Mouse (Mus musculus) adrenal gland, postnatal 36 days (tissue): ENCODE measurements around the gene Cdc42ep1. TPM values are rescaled to one million over a fixed set of nuclear protein-coding genes. Genes with fewer than 3 reads are reported as not detected.

Experiments
- DNase-seq, 2 experiments: peaks; one replicate each; pipeline ENCODE4 v3.0.0; 2021; ENCODE audit warnings: mixed read lengths in 1 of 2
- total RNA-seq, 2 experiments: library from RNA; stranded (reverse); gene quantifications; 2 replicates each; pipeline ENCODE4 v1.2.3; 2021

The Cdc42ep1 gene
- total RNA-seq, 2 experiments from 2014 or later = 36.8 to 52.6 TPM

GRCm38 (mm10) chr15:78848467-78848866 is 6.0 kb downstream of the Cdc42ep1 start:
- peak; percentile 87 for DNase-seq

- no peak for DNase-seq
Observed at GRCm38 (mm10) chr15:78849485-78849884, 7.1 kb downstream of the Cdc42ep1 start.

GRCm38 (mm10) chr15:78850059-78850824 is 7.8 kb downstream of the Cdc42ep1 start:
- no peak for DNase-seq

GRCm38 (mm10) chr15:78850944-78851343 is 8.5 kb downstream of the Cdc42ep1 start:
- peak in 1 of 2 experiments; percentile 28 for DNase-seq

- peak; percentile 93 to 96 for DNase-seq
Observed at GRCm38 (mm10) chr15:78851505-78852153, 9.2 kb downstream of the Cdc42ep1 start.

GRCm38 (mm10) chr15:78855303-78855965 is 13.0 kb downstream of the Cdc42ep1 start, which contains the start of gene Lgals2:
TSS of gene Lgals2 (minus strand) at chr15:78855529.
- no peak for DNase-seq

GRCm38 (mm10) chr15:78857009-78857408 is 14.6 kb downstream of the Cdc42ep1 start:
- DNase-seq = peak in 1 of 2 experiments; percentile 66

GRCm38 (mm10) chr15:78859311-78859710 is 16.9 kb downstream of the Cdc42ep1 start:
- DNase-seq = no peak

- peak in 1 of 2 experiments; percentile 42 for DNase-seq
Observed at GRCm38 (mm10) chr15:78859714-78860113, 17.3 kb downstream of the Cdc42ep1 start.

GRCm38 (mm10) chr15:78862280-78862679 is 19.9 kb downstream of the Cdc42ep1 start:
- DNase-seq = no peak

- DNase-seq = no peak
Observed at GRCm38 (mm10) chr15:78863154-78863553, 20.7 kb downstream of the Cdc42ep1 start.

GRCm38 (mm10) chr15:78863852-78864253 is 21.4 kb downstream of the Cdc42ep1 start:
- DNase-seq = peak in 1 of 2 experiments; percentile 34

- no peak for DNase-seq
Observed at GRCm38 (mm10) chr15:78868398-78868797, 26.0 kb downstream of the Cdc42ep1 start.

- DNase-seq = no peak
Observed at GRCm38 (mm10) chr15:78868826-78869233, 26.4 kb downstream of the Cdc42ep1 start.

GRCm38 (mm10) chr15:78869775-78870174 is 27.4 kb downstream of the Cdc42ep1 start:
- DNase-seq = peak in 1 of 2 experiments; percentile 56

GRCm38 (mm10) chr15:78872021-78872608 is 29.7 kb downstream of the Cdc42ep1 start:
- no peak for DNase-seq

GRCm38 (mm10) chr15:78873803-78874435 is 31.5 kb downstream of the Cdc42ep1 start:
- peak in 1 of 2 experiments; percentile 30 for DNase-seq

GRCm38 (mm10) chr15:78874989-78875388 is 32.6 kb downstream of the Cdc42ep1 start:
- no peak for DNase-seq

GRCm38 (mm10) chr15:78875537-78875936 is 33.1 kb downstream of the Cdc42ep1 start:
- DNase-seq = no peak

GRCm38 (mm10) chr15:78876258-78876696 is 33.9 kb downstream of the Cdc42ep1 start:
- peak; percentile 84 to 87 for DNase-seq

GRCm38 (mm10) chr15:78876991-78877809 is 34.8 kb downstream of the Cdc42ep1 start, which contains the start of gene Gga1:
TSS of gene Gga1 (plus strand) at chr15:78877190.
- DNase-seq = peak; percentile 92
